Mouse (Mus musculus): ENCODE data around the gene Papln.

Papln gene

DNA sequence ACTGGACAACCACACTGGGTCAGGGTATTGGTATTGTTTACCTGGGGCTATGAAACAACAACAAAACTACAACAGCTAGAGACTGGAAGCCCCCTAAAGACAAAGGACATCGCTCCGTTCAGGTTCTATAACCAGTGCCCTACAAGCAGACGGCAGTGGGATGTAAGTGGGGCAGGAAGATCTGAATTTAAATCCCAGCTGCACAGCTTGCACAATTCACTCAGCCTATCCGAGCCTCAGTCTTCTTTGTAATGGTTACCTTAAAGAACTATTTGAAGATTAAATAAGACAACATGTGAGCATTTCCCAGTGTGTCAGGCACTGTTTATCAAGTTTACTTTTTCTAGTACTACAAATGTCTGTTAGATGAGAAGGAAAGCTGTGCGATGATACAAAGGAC, 34.9 kb downstream of the Papln start:
- in situ Hi-C loops (cut with MboI; ENCODE audit: unreplicated experiment in 2 of 2): no loop called here

- in situ Hi-C loops (cut with MboI; ENCODE audit: unreplicated experiment in 2 of 2): no loop called here
Measured at GRCm38 (mm10) chr12:83800943-83801342, 37.5 kb downstream of the Papln start.

DNA sequence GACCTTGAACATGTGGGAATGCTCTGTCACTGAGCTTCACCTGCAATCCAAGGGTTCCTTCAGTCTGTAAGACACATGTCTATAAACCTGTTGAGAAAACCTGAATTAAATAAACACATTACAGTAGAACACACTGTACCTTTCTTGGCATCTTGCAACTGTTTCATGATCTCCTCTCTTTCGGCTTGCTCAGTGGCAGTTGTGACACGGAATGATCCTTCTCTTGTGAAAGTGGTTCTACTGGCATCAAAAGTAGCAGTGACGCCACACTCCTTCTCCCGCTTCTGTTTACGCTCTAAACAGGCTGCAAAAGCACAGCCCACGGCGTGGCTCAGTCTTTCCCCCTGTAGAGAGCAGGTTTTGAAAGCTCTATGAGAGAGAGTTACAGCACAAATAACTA, 40.2 kb downstream of the Papln start:
- in situ Hi-C loops (cut with MboI; ENCODE audit: unreplicated experiment in 2 of 2): no loop called here

DNA sequence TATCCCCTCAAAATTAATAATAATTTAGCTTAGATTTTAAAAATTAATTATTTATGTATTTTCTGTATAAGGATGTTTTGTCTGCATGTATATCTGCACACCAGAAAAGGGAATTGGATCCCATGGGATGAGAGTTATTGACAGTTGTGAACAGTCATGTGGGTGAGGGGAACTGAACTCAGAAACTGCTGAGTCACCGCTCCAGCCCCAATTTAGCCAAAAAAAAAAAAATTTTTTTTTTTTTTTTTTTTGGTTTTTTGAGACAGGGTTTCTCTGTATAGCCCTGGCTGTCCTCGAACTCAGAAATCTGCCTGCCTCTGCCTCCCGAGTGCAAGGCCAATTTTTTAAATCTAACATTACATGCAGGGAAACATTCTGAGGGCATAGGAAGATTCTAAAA, 48.5 kb downstream of the Papln start:
- in situ Hi-C loops (cut with MboI; ENCODE audit: unreplicated experiment in 2 of 2): no loop called here

DNA sequence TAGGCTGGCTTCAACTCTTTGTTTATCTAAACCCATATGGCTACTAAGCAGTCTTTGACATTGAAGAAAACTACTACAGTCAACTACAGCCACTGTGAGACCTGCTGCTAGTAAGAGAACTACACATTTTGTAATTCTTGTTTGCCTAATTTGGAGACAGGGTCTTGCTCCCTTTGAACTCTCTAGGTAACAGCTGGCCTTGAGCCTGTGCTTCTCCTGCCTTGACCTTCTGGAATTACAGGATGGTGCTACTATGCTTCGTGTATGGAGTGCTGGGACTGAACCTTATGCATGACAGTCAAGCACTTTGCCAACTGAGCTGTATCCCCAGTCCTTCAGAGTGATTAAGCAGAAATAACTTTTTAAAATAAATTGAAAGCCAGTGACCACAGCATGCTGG, 53.2 kb downstream of the Papln start:
- in situ Hi-C loops (cut with MboI; ENCODE audit: unreplicated experiment in 2 of 2): no loop called here

DNA sequence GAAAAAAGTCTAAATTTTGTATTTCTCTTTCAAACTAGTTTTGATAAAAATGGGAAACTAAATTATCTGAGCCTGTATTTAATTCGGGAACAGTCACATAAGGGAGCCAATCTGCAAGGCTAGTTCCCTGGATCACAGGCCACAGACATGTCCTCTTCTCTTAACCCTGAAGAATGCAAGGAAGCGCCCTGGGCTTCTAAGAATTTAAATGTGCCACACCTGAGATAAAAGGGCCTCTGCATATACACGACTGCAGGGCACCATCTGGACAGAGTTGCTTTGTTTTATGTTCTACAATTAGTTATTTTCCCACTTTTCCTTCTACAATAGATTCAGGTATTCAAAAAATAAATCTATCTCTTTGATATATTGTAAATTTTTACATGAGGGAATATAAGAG, 67.0 kb downstream of the Papln start:
- in situ Hi-C loops (cut with MboI; ENCODE audit: unreplicated experiment in 2 of 2): no loop called here

DNA sequence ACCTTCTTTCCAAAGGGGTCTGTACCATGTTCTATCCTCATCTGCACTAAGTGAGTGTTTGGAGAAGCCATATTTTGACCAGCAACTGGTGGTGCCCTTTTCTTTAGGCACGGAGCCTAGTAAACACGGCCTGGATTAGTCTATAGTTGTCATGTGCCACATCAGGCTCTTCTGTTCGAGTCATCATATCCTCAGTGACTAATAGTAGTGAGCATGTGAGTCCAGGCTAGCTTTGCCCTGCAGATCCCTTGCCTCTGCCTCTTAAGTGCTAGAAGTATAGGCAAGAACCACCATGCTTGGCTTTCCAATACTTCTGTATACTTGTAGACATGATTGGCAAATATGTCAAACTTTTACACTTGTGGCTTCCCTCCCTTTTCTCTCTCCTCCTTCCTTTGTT, 70.5 kb downstream of the Papln start:
- in situ Hi-C loops (cut with MboI; ENCODE audit: unreplicated experiment in 2 of 2): no loop called here

GRCm38 (mm10) chr12:83841409-83842190, 78.2 kb downstream of the Papln start:
- in situ Hi-C loops (cut with MboI; ENCODE audit: unreplicated experiment in 2 of 2): no loop called here

All from v-Abl transformed pro-B cells (cell line).